Mouse (Mus musculus) MEL (cell line): ENCODE measurements around the gene Plxdc1. TPM values are rescaled to one million over a fixed set of nuclear protein-coding genes. Genes with fewer than 3 reads are reported as not detected.
A peak's percentile ranks its signal among the peaks of the same experiment; 100 is the strongest.
"Not testable (repeated sequence)": the region's sequence is repeated elsewhere in the genome, so short reads cannot be mapped to it uniquely, and the experiment has no call there.

Experiments
- DNase-seq: peaks from one replicate; pipeline ENCODE4 v3.0.0; 2011; ENCODE audit warnings: low read depth, low spot score
- H3K27ac ChIP-seq: 2 replicates; pipeline ENCODE4 v1.5.1; 2012; ENCODE audit warnings: low read depth, mild to moderate bottlenecking, control low read depth, low read length, moderate library complexity; ENCODE audit not compliant: control insufficient read depth
- H3K27me3 ChIP-seq, 2 experiments: fragments of 150-350 bp in 1 of 2; sonication (generic) in 1 of 2; 2 replicates each; pipeline ENCODE4 v1.6.1; 2012; ENCODE audit warnings: low read length in 2 of 2, mild to moderate bottlenecking in 2 of 2, improper control_type of control experiment in 1 of 2, moderate library complexity in 1 of 2; ENCODE audit not compliant: insufficient read depth in 2 of 2, control insufficient read depth in 1 of 2
- H3K36me3 ChIP-seq, 2 experiments: 2 replicates each; pipeline ENCODE4 v1.6.1; 2012 to 2014; ENCODE audit warnings: low read length in 2 of 2, improper control_type of control experiment in 1 of 2, inconsistent platforms in 1 of 2, mild to moderate bottlenecking in 1 of 2; ENCODE audit not compliant: insufficient read depth in 2 of 2, control insufficient read depth in 1 of 2
- H3K4me1 ChIP-seq, 2 experiments: fragments of 150-350 bp in 1 of 2; sonication (generic) in 1 of 2; 2 replicates each; pipeline ENCODE4 v1.6.1; 2012; ENCODE audit warnings: low read length in 2 of 2, improper control_type of control experiment in 1 of 2, mild to moderate bottlenecking in 1 of 2; ENCODE audit not compliant: insufficient read depth in 2 of 2, control insufficient read depth in 1 of 2
- H3K4me3 ChIP-seq, 2 experiments: fragments of 150-350 bp in 1 of 2; sonication (generic) in 1 of 2; 2 replicates each; pipeline ENCODE4 v1.5.1; 2012; ENCODE audit warnings: low read depth in 2 of 2, low read length in 2 of 2, mild to moderate bottlenecking in 2 of 2, moderate library complexity in 2 of 2, control low read depth in 1 of 2, improper control_type of control experiment in 1 of 2; ENCODE audit not compliant: control insufficient read depth in 1 of 2, insufficient read depth in 1 of 2
- H3K79me2 ChIP-seq: 2 replicates; pipeline ENCODE4 v1.6.1; 2012; ENCODE audit warnings: mild to moderate bottlenecking, low read length, moderate library complexity; ENCODE audit not compliant: control insufficient read depth, poor library complexity, insufficient read depth
- H3K9ac ChIP-seq: 2 replicates; pipeline ENCODE4 v1.6.1; 2012; ENCODE audit warnings: low read depth, mild to moderate bottlenecking, control low read depth, low read length, moderate library complexity; ENCODE audit not compliant: control insufficient read depth, poor library complexity, severe bottlenecking
- H3K9me3 ChIP-seq: fragments of 150-350 bp; sonication (generic); replicated peaks from 2 replicates; pipeline ENCODE4 v1.6.1; 2012; ENCODE audit warnings: mild to moderate bottlenecking, low read length, improper control_type of control experiment, moderate library complexity; ENCODE audit not compliant: insufficient read depth
- BHLHE40 ChIP-seq: IDR thresholded peaks from 2 replicates; pipeline ENCODE4 v1.6.1; 2012; ENCODE audit warnings: low read depth, mild to moderate bottlenecking, inconsistent platforms, low read length, improper control_type of control experiment, borderline replicate concordance
- JUND ChIP-seq: IDR thresholded peaks from 2 replicates; pipeline ENCODE4 v1.6.1; 2011; ENCODE audit warnings: low read depth, mild to moderate bottlenecking, improper control_type of control experiment, low read length
- MAX ChIP-seq: IDR thresholded peaks from 2 replicates; pipeline ENCODE4 v1.6.1; 2011; ENCODE audit warnings: low read length, improper control_type of control experiment
- MXI1 ChIP-seq: IDR thresholded peaks from 2 replicates; pipeline ENCODE4 v1.6.1; 2011; ENCODE audit warnings: mild to moderate bottlenecking, low read depth, low read length, improper control_type of control experiment
- MYB ChIP-seq: IDR thresholded peaks from 2 replicates; pipeline ENCODE4 v1.6.1; 2011; ENCODE audit warnings: mild to moderate bottlenecking, low read depth, low read length, improper control_type of control experiment
- MYC ChIP-seq: IDR thresholded peaks from 2 replicates; pipeline ENCODE4 v1.6.1; 2011; ENCODE audit warnings: low read depth, mild to moderate bottlenecking, low read length, improper control_type of control experiment, moderate library complexity
- POLR2A ChIP-seq, 2 experiments: IDR thresholded peaks; 2 replicates each; pipeline ENCODE4 v1.6.1; 2011 to 2012; ENCODE audit warnings: low read length in 2 of 2, mild to moderate bottlenecking in 2 of 2, control low read depth in 1 of 2, improper control_type of control experiment in 1 of 2, low read depth in 1 of 2, moderate library complexity in 1 of 2; ENCODE audit not compliant: control insufficient read depth in 1 of 2, insufficient read depth in 1 of 2, poor library complexity in 1 of 2
- TBP ChIP-seq: IDR thresholded peaks from 2 replicates; pipeline ENCODE4 v1.8.0; 2011; ENCODE audit warnings: low read depth, low read length, improper control_type of control experiment
- polyA plus RNA-seq, 2 experiments: library from polyadenylated mRNA; stranded (reverse) in 1 of 2; unstranded in 1 of 2; fragments of >175 nt in 1 of 2; fragments of >200 nt in 1 of 2; gene quantifications; 2 replicates each; pipeline versions ENCODE4 v1.2.1 to v1.2.4; 2012; ENCODE audit warnings: low replicate concordance in 2 of 2, low read depth in 1 of 2; ENCODE audit not compliant: insufficient read length in 2 of 2, insufficient read depth in 1 of 2, missing spikeins in 1 of 2
- total RNA-seq: library from RNA; depleted of rRNA; stranded (reverse); fragments of 300-350 nt; gene quantifications from 2 replicates; pipeline ENCODE4 v1.2.3, GENCODE M21; 2012

Gene Plxdc1
- total and polyA plus RNA-seq, 3 experiments: 13.1 to 24.5 TPM; not detected in 1

DNA sequence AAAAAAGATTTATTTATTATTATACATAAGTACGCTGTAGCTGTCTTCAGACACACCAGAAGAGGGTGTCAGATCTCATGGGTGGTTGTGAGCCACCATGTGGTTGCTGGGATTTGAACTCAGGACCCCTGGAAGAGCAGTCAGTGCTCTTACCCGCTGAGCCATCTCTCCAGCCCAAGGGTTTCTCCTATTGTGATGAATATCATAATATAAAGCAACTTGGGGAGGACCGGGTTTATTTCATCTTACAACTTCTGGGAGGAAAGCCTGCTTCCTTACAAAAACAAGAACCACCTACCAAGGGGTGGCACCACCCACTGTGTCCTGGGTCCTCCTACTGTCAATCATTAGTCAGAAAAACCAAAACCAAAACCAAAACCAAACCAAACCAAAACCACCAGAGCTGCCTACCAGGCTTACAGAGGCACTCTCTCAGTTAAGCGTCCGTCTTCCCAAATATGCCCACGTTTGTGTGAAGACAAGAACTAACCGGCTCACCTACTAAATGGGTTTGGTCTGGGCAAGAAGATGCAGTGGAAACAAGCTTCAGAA, 40.4 kb downstream of the Plxdc1 start:
- H3K9ac ChIP-seq, H3K27ac ChIP-seq, H3K9me3 ChIP-seq, H3K27me3 ChIP-seq, H3K79me2 ChIP-seq, H3K4me3 ChIP-seq: not testable (repeated sequence)
- H3K4me1 ChIP-seq: peaks cover 9 to 24% of the 10 kb centered on the region in 2 experiments
- H3K36me3 ChIP-seq: peaks cover 0 to 16% of the 10 kb centered on the region in 2 experiments; a peak in 3 of 4 replicates
- TF ChIP-seq TBP: peak; percentile 80
- peak; percentile 45 for DNase-seq

DNA sequence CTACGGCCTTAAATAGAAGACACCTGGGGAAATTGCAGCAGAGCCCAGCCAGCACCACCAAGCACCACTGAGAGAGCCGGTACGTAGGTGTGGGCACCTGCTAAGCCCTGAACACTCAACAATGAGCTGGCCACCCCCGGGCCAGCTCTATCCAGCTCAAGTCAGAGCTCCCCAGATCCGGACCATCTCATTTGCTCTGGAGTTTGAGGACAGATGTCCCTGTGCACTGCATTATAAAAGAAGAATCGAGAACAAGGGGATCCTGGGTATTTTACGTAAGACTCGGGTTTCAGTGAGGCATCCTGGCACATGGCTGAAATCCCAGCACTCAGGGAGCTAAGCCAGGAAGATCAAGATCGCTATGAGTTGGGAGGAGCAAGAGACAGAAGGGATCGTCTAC, 41.2 kb downstream of the Plxdc1 start:
- Histone ChIP-seq H3K4me1 (peaks cover 1 to 16% of the 10 kb centered on the region in 2 experiments), H3K79me2 (no peaks in the 10 kb centered on the region; the same call in 1 of the 2 replicates), H3K9ac (no peak overlapping the region), H3K27me3 (no peaks in the 10 kb centered on the region), H3K9me3 (no peaks in the 10 kb centered on the region), H3K4me3 (no peak overlapping the region), H3K27ac (no peak overlapping the region), H3K36me3 (peaks cover 0 to 8% of the 10 kb centered on the region in 2 experiments; a peak in 3 of 4 replicates)
- TF ChIP-seq MAX (no peak), MYB (no peak)
- DNase-seq: no peak

DNA sequence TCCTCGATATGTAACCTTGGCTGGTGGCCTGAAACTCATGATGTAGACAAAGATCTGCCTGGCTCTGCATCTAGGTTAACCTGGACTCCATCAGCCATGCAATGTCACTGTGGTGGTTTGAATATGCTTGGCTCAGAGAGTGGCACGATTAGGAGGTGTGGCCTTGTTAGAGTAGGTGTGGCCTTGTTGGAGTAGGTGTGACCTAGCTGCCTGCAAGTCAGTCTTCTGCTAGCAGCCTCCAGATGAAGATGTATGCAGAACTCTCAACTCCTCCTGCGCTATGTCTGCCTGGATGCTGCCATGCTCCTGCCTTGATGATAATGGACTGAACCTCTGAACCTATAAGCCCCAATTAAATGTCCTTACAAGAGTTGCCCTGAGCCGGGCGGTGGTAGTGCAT, 43.0 kb downstream of the Plxdc1 start:
- Histone ChIP-seq H3K4me1 (0 out of 4 replicates have a peak, but pooled peaks cover 0 to 4% of the 10 kb centered on the region in 2 experiments), H3K79me2 (no peaks in the 10 kb centered on the region), H3K9ac (no peak overlapping the region), H3K27ac (no peak overlapping the region), H3K9me3 (no peaks in the 10 kb centered on the region), H3K36me3 (peaks cover 0 to 3% of the 10 kb centered on the region in 2 experiments; a peak in 3 of 4 replicates), H3K27me3 (no peaks in the 10 kb centered on the region), H3K4me3 (no peak overlapping the region)
- peak in 1 of 2 experiments; percentile 28; a peak in 1 of 4 replicates for TF ChIP-seq POLR2A (IDR thresholded peaks at IDR 0.05; ENCODE audit: control insufficient read depth in 1 of 2, insufficient read depth in 1 of 2, low read depth in 1 of 2, low read length in 2 of 2, poor library complexity in 1 of 2)
- no peak for TF ChIP-seq MAX
- no peak for TF ChIP-seq MYC
- TF ChIP-seq BHLHE40: no peak
- TF ChIP-seq JUND: no peak
- TF ChIP-seq MXI1: no peak
- DNase-seq: peak; percentile 67
